Mouse (Mus musculus) testis, adult 2 months (tissue): ENCODE results near the gene S1pr5.

Experiments
- CTCF ChIP-seq: fragments of 200-500 bp; IDR thresholded peaks from 2 replicates; pipeline ENCODE4 v1.5.1; 2012; ENCODE audit warnings: low read depth, mild to moderate bottlenecking, inconsistent platforms, low read length, moderate library complexity; ENCODE audit not compliant: control insufficient read depth, insufficient read depth, insufficient replicate concordance
- POLR2A ChIP-seq: fragments of 200-500 bp; IDR thresholded peaks from 2 replicates; pipeline ENCODE4 v1.6.1; 2012; ENCODE audit warnings: low read depth, mild to moderate bottlenecking, inconsistent platforms, low read length, moderate library complexity; ENCODE audit not compliant: control insufficient read depth

DNA sequence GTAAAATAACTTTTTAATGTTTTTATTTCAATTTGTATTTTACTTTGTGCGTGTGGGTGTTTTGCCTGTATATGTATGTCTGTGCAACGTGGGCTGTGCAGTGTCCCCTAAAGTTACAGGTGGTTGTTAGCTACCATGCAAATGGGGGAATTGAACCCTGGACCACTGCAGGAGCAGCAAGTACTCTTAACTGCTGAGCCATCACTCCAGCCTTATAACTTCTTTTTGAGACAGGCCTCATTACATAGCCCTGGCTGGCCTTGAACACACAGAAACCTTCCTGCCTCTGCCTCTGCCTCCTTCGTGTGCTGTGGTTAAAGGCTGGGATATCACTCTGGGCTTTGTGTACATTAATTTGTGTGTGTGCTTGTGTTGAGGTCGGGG lies 8.8 kb downstream of the S1pr5 start:
- no peak for TF ChIP-seq CTCF
- no peak for TF ChIP-seq POLR2A
